Mouse (Mus musculus) mature B cell (primary cell): ENCODE data around the gene Med23.

Experiments used
- in situ Hi-C: fragments of 300-500 bp; cut with MboI; formaldehyde crosslinking; loops from 2 replicates; pipeline ENCODE4 v1.14.3; 2019

Gene Med23

GRCm38 (mm10) chr10:24869760-24870290 lies at the start of gene Med23:
TSS of gene Med23 (plus strand) at chr10:24869986.
- in situ Hi-C loops: no loop called here

- in situ Hi-C loops: no loop called here
Observed at GRCm38 (mm10) chr10:24821990-24822676, 47.7 kb upstream of the Med23 start.

- in situ Hi-C loops: no loop called here
Observed at GRCm38 (mm10) chr10:24822842-24823241, 46.9 kb upstream of the Med23 start.

GRCm38 (mm10) chr10:24823265-24823664 lies 46.5 kb upstream of the Med23 start:
- in situ Hi-C loops: no loop called here

- in situ Hi-C loops: no loop called here
Observed at GRCm38 (mm10) chr10:24823697-24824535, 45.9 kb upstream of the Med23 start.

- in situ Hi-C loops: no loop called here
Observed at GRCm38 (mm10) chr10:24824621-24825020, 45.2 kb upstream of the Med23 start.

GRCm38 (mm10) chr10:24825456-24826081 lies 44.2 kb upstream of the Med23 start:
- in situ Hi-C loops: no loop called here

GRCm38 (mm10) chr10:24826130-24826529 lies 43.7 kb upstream of the Med23 start:
- in situ Hi-C loops: no loop called here

GRCm38 (mm10) chr10:24828136-24828535 lies 41.6 kb upstream of the Med23 start:
- in situ Hi-C loops: no loop called here

- in situ Hi-C loops: no loop called here
Observed at GRCm38 (mm10) chr10:24830448-24830847, 39.3 kb upstream of the Med23 start.

GRCm38 (mm10) chr10:24831377-24832095 lies 38.2 kb upstream of the Med23 start:
- in situ Hi-C loops: no loop called here

GRCm38 (mm10) chr10:24832306-24832705 lies 37.5 kb upstream of the Med23 start:
- in situ Hi-C loops: no loop called here

- in situ Hi-C loops: no loop called here
Observed at GRCm38 (mm10) chr10:24834634-24835371, 35.0 kb upstream of the Med23 start.

GRCm38 (mm10) chr10:24835702-24836342 lies 34.0 kb upstream of the Med23 start:
- in situ Hi-C loops: no loop called here

GRCm38 (mm10) chr10:24836366-24837038 lies 33.3 kb upstream of the Med23 start:
- in situ Hi-C loops: no loop called here

GRCm38 (mm10) chr10:24840795-24841194 lies 29.0 kb upstream of the Med23 start:
- in situ Hi-C loops: no loop called here

GRCm38 (mm10) chr10:24841998-24842397 lies 27.8 kb upstream of the Med23 start:
- in situ Hi-C loops: no loop called here

- in situ Hi-C loops: no loop called here
Observed at GRCm38 (mm10) chr10:24842676-24843075, 27.1 kb upstream of the Med23 start, which contains the start of gene Enpp3. TSS of gene Enpp3 (minus strand) at chr10:24842823.

GRCm38 (mm10) chr10:24863146-24863545 lies 6.6 kb upstream of the Med23 start:
- in situ Hi-C loops: no loop called here

- in situ Hi-C loops: no loop called here
Observed at GRCm38 (mm10) chr10:24864434-24864833, 5.4 kb upstream of the Med23 start.
